Mouse (Mus musculus): ENCODE measurements around the gene Rbfox2.

- no peak for TF ChIP-seq CTCF (IDR thresholded peaks at IDR 0.05; ENCODE audit: low read depth, low read length)
- TF ChIP-seq POLR2A (IDR thresholded peaks at IDR 0.05; ENCODE audit: extremely low read depth, insufficient read depth, low read length), result no peak
Measured at GRCm38 (mm10) chr15:77312796-77313195, 6.0 kb upstream of the Rbfox2 start.

All from liver, adult 2 months (tissue).